Mouse (Mus musculus) T-helper 1 cell (primary cell): ENCODE data around the gene Fam169b.

ENCODE experiments used
- in situ Hi-C: fragments of 300-600 bp; cut with MboI, MseI; formaldehyde crosslinking; loops from one replicate; pipeline ENCODE4 v1.15.1; 2025; ENCODE audit warnings: high pct_unique_total_duplicates

Gene Fam169b

GRCm38 (mm10) chr7:68273515-68273914 lies at the start of gene Fam169b:
TSS of gene Fam169b (plus strand) at chr7:68273839.
- in situ Hi-C loops: no loop called here

GRCm38 (mm10) chr7:68224006-68224405 lies 49.6 kb upstream of the Fam169b start:
- in situ Hi-C loops: no loop called here

- in situ Hi-C loops: no loop called here
These were observed 48.1 kb upstream of the Fam169b start for GRCm38 (mm10) chr7:68225427-68226054.

- in situ Hi-C loops: no loop called here
These were observed 46.6 kb upstream of the Fam169b start for GRCm38 (mm10) chr7:68227021-68227420.

- in situ Hi-C loops: no loop called here
These were observed 46.0 kb upstream of the Fam169b start for GRCm38 (mm10) chr7:68227621-68228020.

GRCm38 (mm10) chr7:68228491-68228890 lies 45.1 kb upstream of the Fam169b start:
- in situ Hi-C loops: no loop called here

GRCm38 (mm10) chr7:68230831-68231230 lies 42.8 kb upstream of the Fam169b start:
- in situ Hi-C loops: no loop called here

- in situ Hi-C loops: no loop called here
These were observed 41.1 kb upstream of the Fam169b start for GRCm38 (mm10) chr7:68232521-68232920.

GRCm38 (mm10) chr7:68233619-68234223 lies 39.9 kb upstream of the Fam169b start:
- in situ Hi-C loops: no loop called here

- in situ Hi-C loops: no loop called here
These were observed 36.8 kb upstream of the Fam169b start for GRCm38 (mm10) chr7:68236817-68237216.

- in situ Hi-C loops: no loop called here
These were observed 34.3 kb upstream of the Fam169b start for GRCm38 (mm10) chr7:68239220-68239827.

- in situ Hi-C loops: no loop called here
These were observed 32.4 kb upstream of the Fam169b start for GRCm38 (mm10) chr7:68241205-68241604.

GRCm38 (mm10) chr7:68245681-68246080 lies 28.0 kb upstream of the Fam169b start:
- in situ Hi-C loops: no loop called here

GRCm38 (mm10) chr7:68246249-68246648 lies 27.4 kb upstream of the Fam169b start:
- in situ Hi-C loops: no loop called here

GRCm38 (mm10) chr7:68250411-68250810 lies 23.2 kb upstream of the Fam169b start:
- in situ Hi-C loops: no loop called here

GRCm38 (mm10) chr7:68250902-68251301 lies 22.7 kb upstream of the Fam169b start:
- in situ Hi-C loops: no loop called here

GRCm38 (mm10) chr7:68257767-68258166 lies 15.9 kb upstream of the Fam169b start:
- in situ Hi-C loops: loop anchor here (5.0 kb wide), 1 partner anchor 40 kb away; no protein-coding TSS in a partner anchor

GRCm38 (mm10) chr7:68258326-68259150 lies 15.1 kb upstream of the Fam169b start:
- in situ Hi-C loops: loop anchor here (5.0 kb wide), 1 partner anchor 39 kb away; no protein-coding TSS in a partner anchor

GRCm38 (mm10) chr7:68259523-68260081 lies 14.0 kb upstream of the Fam169b start:
- in situ Hi-C loops: loop anchor here (5.0 kb wide), 1 partner anchor 38 kb away; no protein-coding TSS in a partner anchor

GRCm38 (mm10) chr7:68262612-68263200 lies 10.9 kb upstream of the Fam169b start:
- in situ Hi-C loops: no loop called here

GRCm38 (mm10) chr7:68263346-68264027 lies 10.2 kb upstream of the Fam169b start:
- in situ Hi-C loops: no loop called here
